ENCODE assay signal across 17 mouse cellular contexts in genomic region chr5:116523079-116523478, GRCm38 (mm10).
A peak's percentile ranks its signal among the peaks of the same experiment; 100 is the strongest.
DNase-seq lines count a peak whose midpoint lies in the region; ATAC-seq and TF ChIP-seq lines count a peak whose summit lies in the region.
"Had no signal": no experiment of that assay in that cellular context is flagged by ENCODE, and none has a peak within 500 bp of the region (broad histone marks: within the 10 kb centered on the region; RNA-seq: fewer than 3 reads in every experiment).

No protein-coding gene starts in this region.

- H3K27me3 ChIP-seq in forebrain, embryonic 12.5 days, result no peaks in the 10 kb centered on the region
- H3K27me3 ChIP-seq: CH12.LX; forebrain, embryonic 13.5 days; heart, embryonic 12.5 days; midbrain, embryonic 12.5 days had no signal

- WGBS in olfactory bulb, adult 2 months, result 17% methylated on average over 9 of the region's 9 CpGs
- WGBS in forebrain, embryonic 12.5 days, result 75% methylated on average over 9 of the region's 9 CpGs

- no peak for TF ChIP-seq CTCF in layer of hippocampus, adult 2 months (conservative IDR thresholded peaks at IDR 0.05)
- TF ChIP-seq CTCF in olfactory bulb, adult 2 months (IDR thresholded peaks at IDR 0.05; ENCODE audit: insufficient read depth, low read depth, low read length), result no peak

- H3K36me3 ChIP-seq in forebrain, embryonic 12.5 days (replicated peaks), result no peaks in the 10 kb centered on the region
- H3K36me3 ChIP-seq: heart, embryonic 12.5 days; midbrain, embryonic 12.5 days had no signal

- no peak for ATAC-seq in forebrain, embryonic 12.5 days (ENCODE audit: low FRiP score)
- ATAC-seq: forebrain, embryonic 13.5 days had no signal

- no peak for TF ChIP-seq POLR2A in olfactory bulb, adult 2 months (IDR thresholded peaks at IDR 0.05; ENCODE audit: insufficient read depth, low read depth, low read length)

- DNase-seq in cerebellum, adult 18-20 months, result peak; percentile 25 to 29
- DNase-seq in cerebellum, adult 11-12 months, result no peak
- DNase-seq in layer of hippocampus, adult 2 months (ENCODE audit: low spot score in 2 of 2), result no peak
- no peak for DNase-seq in layer of hippocampus, adult 8-10 months (ENCODE audit: low spot score in 2 of 2)
- DNase-seq in right cerebral cortex, postnatal 36 days (ENCODE audit: low spot score in 2 of 2), result peak; percentile 40 to 61
- no peak for DNase-seq in right cerebral cortex, postnatal 4 days
- DNase-seq: adrenal gland, postnatal 10 days; cerebellum, postnatal 10 days; liver; lung, adult 18-20 months had no signal

- H3K9me3 ChIP-seq in forebrain, embryonic 12.5 days, result no peaks in the 10 kb centered on the region
- H3K9me3 ChIP-seq: forebrain, embryonic 13.5 days; heart, embryonic 12.5 days; midbrain, embryonic 12.5 days had no signal

- H3K4me2 ChIP-seq in forebrain, embryonic 12.5 days, result no peak overlapping the region
- H3K4me2 ChIP-seq: forebrain, embryonic 13.5 days; heart, embryonic 12.5 days; midbrain, embryonic 12.5 days had no signal

- H3K9ac ChIP-seq in forebrain, embryonic 12.5 days, result no peak overlapping the region
- H3K9ac ChIP-seq: forebrain, embryonic 13.5 days; heart, embryonic 12.5 days; midbrain, embryonic 12.5 days had no signal

- H3K27ac ChIP-seq in layer of hippocampus, adult 2 months, result peak overlapping the region; percentile 68
- peak overlapping the region; percentile 63 for H3K27ac ChIP-seq in olfactory bulb, adult 2 months (ENCODE audit: insufficient read depth, low read depth, low read length)
- H3K27ac ChIP-seq in forebrain, embryonic 12.5 days, result no peak overlapping the region
- H3K27ac ChIP-seq: forebrain, embryonic 13.5 days; midbrain, embryonic 12.5 days; stomach, postnatal 0 days had no signal

- no peak overlapping the region for H3K4me3 ChIP-seq in layer of hippocampus, adult 2 months
- no peak overlapping the region for H3K4me3 ChIP-seq in olfactory bulb, adult 2 months (ENCODE audit: insufficient read depth, low read depth, low read length)
- H3K4me3 ChIP-seq in forebrain, embryonic 12.5 days (replicated peaks), result no peak overlapping the region
- H3K4me3 ChIP-seq: forebrain, embryonic 13.5 days; heart, embryonic 12.5 days; midbrain, embryonic 12.5 days had no signal

- H3K4me1 ChIP-seq in olfactory bulb, adult 2 months (ENCODE audit: control insufficient read depth, insufficient read depth, low read length), result peaks cover 31% of the 10 kb centered on the region
- H3K4me1 ChIP-seq in forebrain, embryonic 12.5 days, result peaks cover 35% of the 10 kb centered on the region

Comparison
In these comparisons a context has a peak if more than half of its experiments do, and no peak if none do; other contexts are left out.
1. DNase-seq: peak in cerebellum, adult 18-20 months (2 of 2) and right cerebral cortex, postnatal 36 days (2 of 2); none in cerebellum, adult 11-12 months (single experiment), layer of hippocampus, adult 2 months (0 of 2), layer of hippocampus, adult 8-10 months (0 of 2) and right cerebral cortex, postnatal 4 days (single experiment).